Mouse (Mus musculus): ENCODE measurements at regions not wholly inside any gene's neighbourhood (a gene's known extent, or its start where the extent isn't known, plus 50 kb on each side); places are given as distances from the start of the nearest gene placed in this dataset.

- no peaks in the 10 kb centered on the region for H3K36me3 ChIP-seq (ENCODE audit: control insufficient read depth, insufficient read depth, low read length)
- H3K79me2 ChIP-seq (replicated peaks; ENCODE audit: control insufficient read depth, insufficient read depth, low read length) = no peaks in the 10 kb centered on the region
- peak; percentile 23 to 26 for DNase-seq
- no peak overlapping the region for H3K4me3 ChIP-seq
- intact Hi-C loops (cut with DNase I) = no loop called here
- H3K9ac ChIP-seq (ENCODE audit: low read depth, low read length) = no peak overlapping the region
- TF ChIP-seq POLR2A (IDR thresholded peaks at IDR 0.05; ENCODE audit: insufficient read depth, low read depth, low read length) = no peak
- TF ChIP-seq CTCF (IDR thresholded peaks at IDR 0.05) = no peak
- TF ChIP-seq EP300 (IDR thresholded peaks at IDR 0.05; ENCODE audit: insufficient read depth, low read depth, low read length) = no peak
- no peaks in the 10 kb centered on the region for H3K4me1 ChIP-seq (ENCODE audit: control insufficient read depth, insufficient read depth, low read length)
- H3K27me3 ChIP-seq (ENCODE audit: control insufficient read depth, insufficient read depth, low read length) = no peaks in the 10 kb centered on the region
- H3K27ac ChIP-seq = no peak overlapping the region
- WGBS = 64% methylated on average over 15 of the region's 15 CpGs
Observed at GRCm38 (mm10) chr11:114152716-114153115, 85.9 kb upstream of the Sdk2 start.

GRCm38 (mm10) chr11:114146334-114146733, 79.5 kb upstream of the Sdk2 start:
- Histone ChIP-seq H3K27ac (no peak overlapping the region), H3K27me3 (ENCODE audit: control insufficient read depth, insufficient read depth, low read length) (no peaks in the 10 kb centered on the region), H3K36me3 (ENCODE audit: control insufficient read depth, insufficient read depth, low read length) (no peaks in the 10 kb centered on the region), H3K4me3 (no peak overlapping the region), H3K4me1 (ENCODE audit: control insufficient read depth, insufficient read depth, low read length) (no peaks in the 10 kb centered on the region), H3K79me2 (replicated peaks; ENCODE audit: control insufficient read depth, insufficient read depth, low read length) (no peaks in the 10 kb centered on the region), H3K9ac (ENCODE audit: low read depth, low read length) (no peak overlapping the region)
- TF ChIP-seq EP300 (IDR thresholded peaks at IDR 0.05; ENCODE audit: insufficient read depth, low read depth, low read length) = no peak
- TF ChIP-seq CTCF (IDR thresholded peaks at IDR 0.05) = no peak
- TF ChIP-seq POLR2A (IDR thresholded peaks at IDR 0.05; ENCODE audit: insufficient read depth, low read depth, low read length) = no peak
- 41% methylated on average over 5 of the region's 5 CpGs for WGBS
- DNase-seq = no peak
- intact Hi-C loops (cut with DNase I) = no loop called here

GRCm38 (mm10) chr11:114129270-114129669, 62.4 kb upstream of the Sdk2 start:
- 81% methylated on average over 8 of the region's 8 CpGs for WGBS
- TF ChIP-seq CTCF (IDR thresholded peaks at IDR 0.05) (no peak), EP300 (IDR thresholded peaks at IDR 0.05; ENCODE audit: insufficient read depth, low read depth, low read length) (no peak), POLR2A (IDR thresholded peaks at IDR 0.05; ENCODE audit: insufficient read depth, low read depth, low read length) (no peak)
- H3K79me2 ChIP-seq (replicated peaks; ENCODE audit: control insufficient read depth, insufficient read depth, low read length) = no peaks in the 10 kb centered on the region

GRCm38 (mm10) chr11:114128841-114129240, 62.0 kb upstream of the Sdk2 start:
- TF ChIP-seq CTCF (IDR thresholded peaks at IDR 0.05) = no peak
- no peak for TF ChIP-seq POLR2A (IDR thresholded peaks at IDR 0.05; ENCODE audit: insufficient read depth, low read depth, low read length)
- H3K4me3 ChIP-seq = no peak overlapping the region
- no peaks in the 10 kb centered on the region for H3K4me1 ChIP-seq (ENCODE audit: control insufficient read depth, insufficient read depth, low read length)
- no peak overlapping the region for H3K9ac ChIP-seq (ENCODE audit: low read depth, low read length)
- no peaks in the 10 kb centered on the region for H3K27me3 ChIP-seq (ENCODE audit: control insufficient read depth, insufficient read depth, low read length)
- no peaks in the 10 kb centered on the region for H3K79me2 ChIP-seq (replicated peaks; ENCODE audit: control insufficient read depth, insufficient read depth, low read length)
- no peaks in the 10 kb centered on the region for H3K36me3 ChIP-seq (ENCODE audit: control insufficient read depth, insufficient read depth, low read length)
- WGBS = 65% methylated on average over 8 of the region's 8 CpGs
- no peak for DNase-seq
- no peak overlapping the region for H3K27ac ChIP-seq
- intact Hi-C loops (cut with DNase I) = no loop called here

More at GRCm38 (mm10) chr11:114129270-114129669, 62.4 kb upstream of the Sdk2 start:
- Histone ChIP-seq H3K27ac (no peak overlapping the region), H3K4me1 (ENCODE audit: control insufficient read depth, insufficient read depth, low read length) (no peaks in the 10 kb centered on the region), H3K9ac (ENCODE audit: low read depth, low read length) (no peak overlapping the region), H3K36me3 (ENCODE audit: control insufficient read depth, insufficient read depth, low read length) (no peaks in the 10 kb centered on the region), H3K27me3 (ENCODE audit: control insufficient read depth, insufficient read depth, low read length) (no peaks in the 10 kb centered on the region), H3K4me3 (no peak overlapping the region)
- DNase-seq = no peak
- intact Hi-C loops (cut with DNase I) = no loop called here

- Histone ChIP-seq H3K27ac (no peak overlapping the region), H3K9ac (ENCODE audit: low read depth, low read length) (no peak overlapping the region), H3K4me3 (no peak overlapping the region), H3K36me3 (ENCODE audit: control insufficient read depth, insufficient read depth, low read length) (no peaks in the 10 kb centered on the region), H3K79me2 (replicated peaks; ENCODE audit: control insufficient read depth, insufficient read depth, low read length) (no peaks in the 10 kb centered on the region), H3K4me1 (ENCODE audit: control insufficient read depth, insufficient read depth, low read length) (no peaks in the 10 kb centered on the region), H3K27me3 (ENCODE audit: control insufficient read depth, insufficient read depth, low read length) (no peaks in the 10 kb centered on the region)
- intact Hi-C loops (cut with DNase I) = no loop called here
- 21% methylated on average over 8 of the region's 8 CpGs for WGBS
- TF ChIP-seq EP300 (IDR thresholded peaks at IDR 0.05; ENCODE audit: insufficient read depth, low read depth, low read length) (no peak), POLR2A (IDR thresholded peaks at IDR 0.05; ENCODE audit: insufficient read depth, low read depth, low read length) (no peak), CTCF (IDR thresholded peaks at IDR 0.05) (no peak)
- no peak for DNase-seq
Observed at GRCm38 (mm10) chr11:114127426-114127825, 60.6 kb upstream of the Sdk2 start.

GRCm38 (mm10) chr11:114122175-114122574, 55.3 kb upstream of the Sdk2 start:
- no peaks in the 10 kb centered on the region for H3K27me3 ChIP-seq (ENCODE audit: control insufficient read depth, insufficient read depth, low read length)
- no peak overlapping the region for H3K9ac ChIP-seq (ENCODE audit: low read depth, low read length)
- no peak overlapping the region for H3K4me3 ChIP-seq
- WGBS = 41% methylated on average over 12 of the region's 13 CpGs
- H3K36me3 ChIP-seq (ENCODE audit: control insufficient read depth, insufficient read depth, low read length) = no peaks in the 10 kb centered on the region
- H3K4me1 ChIP-seq (ENCODE audit: control insufficient read depth, insufficient read depth, low read length) = no peaks in the 10 kb centered on the region
- intact Hi-C loops (cut with DNase I) = no loop called here
- no peaks in the 10 kb centered on the region for H3K79me2 ChIP-seq (replicated peaks; ENCODE audit: control insufficient read depth, insufficient read depth, low read length)
- no peak for DNase-seq
- TF ChIP-seq CTCF (IDR thresholded peaks at IDR 0.05) (no peak), POLR2A (IDR thresholded peaks at IDR 0.05; ENCODE audit: insufficient read depth, low read depth, low read length) (no peak), EP300 (IDR thresholded peaks at IDR 0.05; ENCODE audit: insufficient read depth, low read depth, low read length) (no peak)
- no peak overlapping the region for H3K27ac ChIP-seq

Measured in heart, adult 2 months (tissue).